Mouse (Mus musculus) A20 (cell line): Measurements from ENCODE around the gene Scd1.
"Not testable (repeated sequence)": the region's sequence is repeated elsewhere in the genome, so short reads cannot be mapped to it uniquely, and the experiment has no call there.

Experiments used
- DNase-seq: peaks from one replicate; pipeline ENCODE4 v3.0.0-alpha.2; 2011; ENCODE audit warnings: low read depth, low spot score

Scd1 gene

GRCm38 (mm10) chr19:44400076-44400475, 7.6 kb downstream of the Scd1 start:
- DNase-seq = no peak

- no peak for DNase-seq
Observed at GRCm38 (mm10) chr19:44396742-44397141, 10.9 kb downstream of the Scd1 start.

DNA sequence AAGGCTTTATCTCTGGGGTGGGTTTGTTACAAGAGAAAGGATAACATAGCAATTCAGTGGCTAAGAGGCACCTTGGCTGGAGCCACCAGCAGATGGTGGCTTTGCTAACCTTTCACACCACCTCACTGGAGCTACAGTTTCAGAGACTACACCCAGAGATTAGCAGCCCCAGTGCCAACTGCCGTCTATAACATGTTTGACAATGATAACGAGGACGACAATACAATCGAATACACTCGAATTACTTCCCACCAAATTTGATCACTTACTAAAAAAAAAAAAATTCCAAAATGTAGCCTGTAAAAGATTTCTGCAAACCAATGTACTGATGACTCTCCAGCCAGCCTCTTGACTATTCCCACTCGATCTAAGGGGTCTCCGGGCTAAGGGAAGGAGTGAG, 12.7 kb downstream of the Scd1 start:
- DNase-seq = no peak

GRCm38 (mm10) chr19:44393962-44394422, 13.7 kb downstream of the Scd1 start:
- DNase-seq = no peak

DNA sequence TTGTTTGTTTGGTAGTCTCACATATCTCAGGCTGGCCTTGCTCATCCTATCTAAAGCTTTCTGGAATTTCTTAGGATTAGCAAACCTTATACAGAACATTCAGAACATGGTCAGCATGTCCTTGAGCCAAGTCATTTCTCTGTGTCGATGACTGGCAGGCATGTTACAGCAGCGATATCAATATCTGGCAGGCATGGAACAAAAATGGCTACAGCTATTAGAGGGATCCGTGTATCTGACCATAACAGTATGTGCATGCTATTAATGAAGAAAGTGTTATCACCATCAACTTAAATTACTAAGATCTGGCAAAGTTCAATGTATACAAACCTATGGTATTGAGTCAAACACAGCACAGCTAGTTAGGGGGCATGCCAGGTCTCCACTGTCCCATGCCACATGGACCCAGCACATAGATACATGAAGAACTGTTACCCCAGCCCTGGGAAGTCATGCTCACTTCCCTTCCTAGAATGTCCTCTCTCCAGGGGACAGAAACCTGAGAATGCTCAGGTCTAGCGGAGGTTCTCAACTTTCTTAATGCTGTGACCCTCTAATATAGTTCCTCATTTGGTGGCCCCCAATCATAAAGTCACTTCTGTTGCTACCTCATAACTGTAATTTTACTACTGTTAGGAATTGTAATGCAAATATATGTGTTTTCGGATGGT, 15.2 kb downstream of the Scd1 start:
- no peak for DNase-seq

DNA sequence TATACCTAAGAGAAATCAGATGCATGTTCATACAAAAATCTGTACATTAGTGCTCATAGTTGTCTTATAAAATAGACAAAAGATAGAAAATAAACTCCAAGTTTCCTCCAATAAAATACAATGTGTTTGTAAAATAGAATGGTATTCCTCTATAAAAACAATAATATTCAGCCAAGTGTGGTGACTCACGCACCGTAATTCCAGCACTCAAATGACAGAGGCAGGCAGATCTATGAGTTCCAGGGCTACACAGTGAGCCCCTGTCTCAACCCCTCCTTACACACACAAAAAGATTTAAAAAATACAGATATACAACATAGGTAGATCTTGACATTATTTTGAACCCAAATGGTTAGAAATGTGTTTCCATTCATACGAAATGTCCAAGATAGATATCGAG, 15.8 kb downstream of the Scd1 start:
- no peak for DNase-seq

DNA sequence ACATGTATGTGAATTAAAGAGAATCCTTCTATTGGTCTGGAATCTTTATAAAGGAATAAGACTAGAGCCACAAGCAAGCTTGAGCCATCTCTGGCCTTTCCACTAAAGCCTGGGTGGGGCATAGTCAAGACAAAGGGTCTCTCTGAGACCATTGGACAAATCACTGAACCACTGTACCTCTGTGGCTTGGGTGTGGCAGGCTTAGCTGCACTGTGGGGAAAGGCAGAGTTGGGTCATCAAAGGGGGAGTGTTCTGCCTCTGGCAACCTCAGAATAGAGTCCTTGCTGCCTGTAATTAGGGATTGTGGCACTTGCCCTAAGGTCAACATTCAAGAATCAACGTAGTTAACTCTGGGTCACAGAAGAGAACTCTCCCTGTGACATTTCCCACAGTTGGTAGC, 18.2 kb downstream of the Scd1 start:
- DNase-seq = no peak

DNA sequence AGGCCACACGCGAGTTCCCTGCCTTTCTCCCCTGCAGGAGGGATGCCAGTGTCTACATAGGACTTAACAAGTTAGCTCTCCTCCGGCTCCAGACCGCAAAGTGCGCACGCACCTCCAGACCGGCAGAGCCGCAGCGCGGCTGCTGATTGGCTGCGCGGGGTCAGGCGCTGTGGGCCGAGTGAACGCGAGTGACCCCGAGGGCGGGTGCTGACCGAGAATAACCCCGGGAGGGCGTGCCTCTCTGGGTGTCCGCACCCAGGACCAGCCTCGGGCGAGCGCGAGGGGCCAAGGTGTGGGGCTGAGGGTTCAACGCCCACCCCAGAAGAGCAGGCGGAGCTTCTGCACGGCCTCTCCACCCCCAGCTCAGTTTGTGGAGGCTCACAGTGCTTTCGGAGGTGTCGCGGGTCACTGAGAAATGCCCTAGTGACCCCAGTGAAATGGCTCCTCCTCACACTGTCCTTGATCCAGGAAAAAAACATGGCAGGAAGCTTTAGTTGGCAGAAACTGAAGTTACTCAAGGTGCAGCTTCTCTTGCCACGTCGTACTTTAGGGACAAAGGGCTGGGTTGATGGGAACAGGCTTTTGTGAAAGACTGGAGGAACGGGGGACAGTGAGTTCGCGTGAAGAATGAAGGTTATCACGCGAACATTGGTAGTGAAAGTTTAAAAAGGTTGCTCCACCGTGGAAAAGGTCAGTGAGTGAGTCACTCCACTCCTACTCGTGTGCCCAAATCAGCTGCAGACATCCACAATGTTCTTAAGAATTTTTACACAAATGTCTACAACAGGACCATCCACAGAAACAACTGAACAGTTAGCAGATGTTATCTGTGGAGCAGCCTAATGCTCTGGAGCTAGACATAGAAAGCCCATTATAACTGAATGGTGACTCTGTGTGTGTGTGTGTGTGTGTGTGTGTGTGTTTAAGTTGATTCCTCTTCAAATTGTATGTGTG, 18.9 kb downstream of the Scd1 start:
- peak; percentile 97 for DNase-seq

DNA sequence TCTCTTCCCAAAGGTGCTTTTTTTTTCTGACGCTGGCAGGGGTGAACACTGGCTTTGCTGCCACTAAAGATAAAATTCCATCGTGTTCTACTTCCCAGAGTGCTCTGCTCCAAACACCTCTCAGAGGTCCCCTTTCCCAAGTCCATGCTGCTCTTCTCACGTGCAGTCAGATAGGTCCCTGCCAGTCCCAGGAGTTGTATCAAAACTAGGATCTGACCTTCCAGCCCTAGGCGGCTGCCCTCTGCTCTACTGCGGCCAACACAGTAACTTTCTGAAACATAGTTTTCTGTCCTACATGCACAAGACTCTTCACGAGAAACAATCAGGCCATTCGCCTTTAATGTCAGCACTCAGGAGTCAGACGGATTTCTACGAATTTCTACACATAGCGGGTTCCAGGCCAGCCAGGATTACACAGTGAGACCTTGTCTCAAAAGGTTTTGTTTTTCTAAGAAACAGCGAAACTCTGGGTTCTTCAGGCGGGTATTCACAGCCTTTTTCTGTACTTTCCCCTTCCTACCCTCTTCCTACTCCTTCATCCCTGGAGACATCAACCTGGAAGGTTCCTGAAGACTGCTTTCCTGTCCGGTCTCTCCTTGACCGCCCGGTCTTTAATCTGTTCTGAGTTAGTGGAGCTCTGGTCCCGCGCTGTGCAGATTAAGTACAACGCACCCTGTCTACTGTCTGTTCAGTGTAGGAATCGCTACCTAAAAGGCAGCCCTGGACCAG, 19.8 kb downstream of the Scd1 start:
- DNase-seq = no peak

DNA sequence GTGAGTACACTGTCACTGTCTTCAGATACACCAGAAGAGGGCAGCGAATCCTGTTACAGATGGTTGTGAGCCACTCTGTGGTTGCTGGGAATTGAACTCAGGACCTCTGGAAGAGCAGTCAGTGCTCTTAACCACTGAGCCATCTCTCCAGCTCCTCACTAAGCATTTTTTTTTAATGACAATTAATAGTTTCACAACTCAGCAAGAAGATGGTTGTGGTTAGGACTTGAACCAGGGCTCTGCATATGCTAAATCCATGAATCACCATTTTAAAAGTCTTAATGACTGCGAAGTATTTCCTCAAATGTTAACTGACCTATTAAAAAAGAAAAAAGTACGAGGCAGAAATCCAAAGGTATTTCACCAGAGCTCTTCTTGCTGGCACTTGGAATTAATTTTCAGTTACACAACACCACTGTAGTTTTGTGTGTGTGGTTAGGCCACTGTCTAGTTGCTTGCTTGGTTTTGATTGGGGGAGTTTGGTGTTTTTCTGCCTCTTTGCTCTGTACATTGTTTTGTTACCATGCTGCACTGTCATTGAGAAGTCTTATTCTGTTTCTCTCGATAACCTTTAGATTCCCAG, 20.5 kb downstream of the Scd1 start:
- no peak for DNase-seq

DNA sequence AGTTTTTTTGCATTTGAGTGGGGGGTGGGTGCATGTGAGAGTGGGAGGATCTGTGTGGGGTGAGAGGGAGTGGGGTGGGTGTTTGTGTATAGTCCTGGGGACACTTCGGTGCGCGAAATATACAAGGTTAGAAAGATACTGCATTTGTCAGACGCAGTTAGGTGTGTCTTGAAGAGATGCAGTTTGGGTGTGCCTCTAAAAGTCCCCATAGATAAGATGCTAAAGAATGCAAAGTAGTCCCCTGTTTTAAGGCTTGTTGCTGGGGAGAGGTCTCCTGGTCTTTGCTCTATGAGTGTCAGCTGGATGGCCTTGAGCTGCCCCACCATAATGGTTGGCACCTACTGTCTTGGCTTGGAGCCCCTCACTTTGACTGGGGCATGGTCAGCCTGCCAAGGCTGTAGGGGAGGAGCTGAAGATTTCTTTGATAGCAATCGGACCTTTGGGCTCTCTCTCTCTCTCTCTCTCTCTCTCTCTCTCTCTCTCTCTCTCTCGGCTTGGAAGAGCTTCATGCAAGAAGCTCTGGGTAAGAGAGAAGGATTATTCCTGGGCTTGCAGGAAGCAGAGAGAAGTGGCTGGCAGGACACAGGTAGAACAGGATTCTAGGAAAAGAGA, 21.7 kb downstream of the Scd1 start:
- no peak for DNase-seq

GRCm38 (mm10) chr19:44382682-44383321, 24.9 kb downstream of the Scd1 start:
- no peak for DNase-seq

- no peak for DNase-seq
Observed at GRCm38 (mm10) chr19:44380065-44380464, 27.6 kb downstream of the Scd1 start.

- no peak for DNase-seq
Observed at GRCm38 (mm10) chr19:44379090-44379489, 28.6 kb downstream of the Scd1 start.

DNA sequence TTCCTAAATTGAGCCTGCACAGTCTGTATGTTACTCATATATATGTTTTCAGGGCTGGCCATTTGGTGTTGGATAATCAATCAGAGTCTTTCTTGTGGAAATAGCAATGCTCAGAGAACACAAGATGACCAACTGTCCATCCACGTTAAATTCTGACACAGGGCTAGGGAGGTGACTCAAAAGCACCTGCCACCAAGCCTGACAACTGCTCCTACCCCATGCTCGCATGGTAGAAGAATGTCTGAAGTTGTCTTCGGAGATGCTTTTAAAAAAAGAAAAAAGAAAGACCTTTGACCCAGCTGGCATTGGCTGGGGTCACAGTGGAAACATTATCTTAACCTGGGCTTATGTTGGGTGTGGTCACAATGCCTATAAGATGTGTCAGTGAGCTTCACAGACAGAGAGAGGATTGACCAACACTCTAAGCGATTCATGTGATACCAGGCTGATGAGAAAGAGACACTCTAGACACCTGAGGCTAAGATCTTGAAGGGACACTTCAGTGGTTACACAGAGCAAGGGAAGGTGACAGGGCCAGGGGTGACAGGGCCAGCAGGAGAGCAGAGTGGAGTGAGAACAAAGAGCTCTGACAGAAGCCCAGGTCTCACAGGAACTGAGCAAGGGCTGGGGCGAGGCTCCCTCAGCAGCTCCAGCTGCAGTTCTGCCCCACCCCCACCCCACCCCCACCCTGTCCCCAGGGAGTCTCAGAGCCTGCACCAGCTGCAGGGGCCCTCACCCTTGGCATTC, 29.9 kb downstream of the Scd1 start:
- peak; percentile 74 for DNase-seq

DNA sequence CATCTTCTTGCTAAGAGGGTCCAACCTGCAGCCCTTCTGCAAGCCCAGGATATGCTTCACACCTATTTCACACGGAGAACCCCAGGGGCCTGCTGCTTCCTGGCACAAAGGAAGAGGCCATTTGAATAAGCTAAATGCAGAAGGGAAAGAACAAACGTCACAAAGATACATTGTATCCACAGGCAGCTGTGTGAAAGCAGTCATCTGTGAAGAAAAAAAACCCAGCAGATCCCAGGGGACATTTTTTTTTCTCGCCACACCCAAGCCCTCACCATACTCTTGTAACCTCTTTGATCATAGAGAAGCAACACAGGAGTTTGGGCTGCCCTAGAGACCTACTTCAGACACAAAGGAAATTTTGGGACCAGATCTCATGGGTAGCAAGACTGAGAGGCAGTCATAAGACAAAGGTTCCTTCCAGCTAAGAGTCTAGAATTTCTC, 31.1 kb downstream of the Scd1 start:
- peak; percentile 94 for DNase-seq

DNA sequence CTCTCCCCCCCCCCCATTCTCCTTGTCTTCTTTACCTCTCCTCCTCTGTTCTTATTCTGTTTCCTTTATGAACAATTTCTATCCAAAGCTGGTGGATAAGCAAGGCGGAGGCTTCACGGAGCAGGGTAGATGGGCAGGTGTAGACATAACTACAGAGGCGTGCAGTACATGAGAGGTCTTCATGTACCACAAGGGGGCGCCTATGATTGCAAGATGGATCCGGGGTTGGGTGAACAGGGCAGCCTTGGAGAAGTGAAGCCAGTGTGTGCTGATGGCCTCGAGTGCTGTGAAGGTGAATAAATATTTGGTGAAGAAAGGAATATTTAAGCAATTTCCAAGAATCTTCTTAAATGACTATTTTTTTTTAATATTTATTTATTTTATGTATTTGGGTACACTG, 34.7 kb downstream of the Scd1 start:
- peak; percentile 89 for DNase-seq

GRCm38 (mm10) chr19:44370231-44370630, 37.4 kb downstream of the Scd1 start:
- DNase-seq = no peak

GRCm38 (mm10) chr19:44369371-44369770, 38.3 kb downstream of the Scd1 start:
- DNase-seq = no peak

- DNase-seq = not testable (repeated sequence)
Observed at GRCm38 (mm10) chr19:44367076-44367475, 40.6 kb downstream of the Scd1 start.
